Mouse (Mus musculus) midbrain, embryonic 10.5 days (tissue): ENCODE measurements around the gene Zfx. TPM values are rescaled to one million over a fixed set of nuclear protein-coding genes. Genes with fewer than 3 reads are reported as not detected.
A peak's percentile ranks its signal among the peaks of the same experiment; 100 is the strongest.

Experiments
- DNase-seq: peaks from one replicate; pipeline ENCODE4 v3.0.0-alpha.2; 2017; ENCODE audit warnings: low spot score
- H3K27ac ChIP-seq: fragments of 300-500 bp; sonication (generic); replicated peaks from 2 replicates; pipeline ENCODE4 v1.5.1; 2016; ENCODE audit warnings: mild to moderate bottlenecking
- H3K27me3 ChIP-seq: fragments of 300-500 bp; sonication (generic); 2 replicates; pipeline ENCODE4 v1.6.1; 2016; ENCODE audit warnings: low read depth, mild to moderate bottlenecking; ENCODE audit not compliant: poor library complexity, severe bottlenecking
- H3K36me3 ChIP-seq: fragments of 300-500 bp; sonication (generic); 2 replicates; pipeline ENCODE4 v1.6.1; 2016; ENCODE audit warnings: mild to moderate bottlenecking, moderate library complexity
- H3K4me1 ChIP-seq: fragments of 300-500 bp; sonication (generic); 2 replicates; pipeline ENCODE4 v1.6.1; 2016
- H3K4me3 ChIP-seq: fragments of 300-500 bp; sonication (generic); 2 replicates; pipeline ENCODE4 v1.5.1; 2016; ENCODE audit warnings: mild to moderate bottlenecking, moderate library complexity
- H3K9me3 ChIP-seq: fragments of 300-500 bp; sonication (generic); replicated peaks from 2 replicates; pipeline ENCODE4 v1.6.1; 2016; ENCODE audit warnings: mild to moderate bottlenecking
- WGBS: fragments of 180-500 bp; shearing (Covaris S2); methylation state at CpG from one replicate; pipeline ENCODE4 v1.1.7; 2016; 5-methylcytosine and 5-hydroxymethylcytosine counted together
- polyA plus RNA-seq: library from polyadenylated mRNA; unstranded; fragments of >200 nt; fragmentation: Nextera tagmentation; extraction: Ambion mirVana; gene quantifications from 2 replicates; pipeline ENCODE4 v1.2.1, GENCODE M21; 2016

Gene Zfx
- polyA plus RNA-seq = 27.0 and 27.5 TPM in 2 replicates

GRCm38 (mm10) chrX:94123059-94123839, at the start of gene Zfx:
TSS of gene Zfx (minus strand) at chrX:94123702.
- H3K27ac ChIP-seq = peak within 1 kb of the TSS; percentile 99
- H3K36me3 ChIP-seq = no peaks in the 10 kb centered on the region
- peaks cover 16% of the 10 kb centered on the region; the same call in 1 of the 2 replicates for H3K9me3 ChIP-seq
- WGBS = 31% methylated on average over 64 of the region's 82 CpGs
- DNase-seq = peak; percentile 74
- peaks cover 98% of the 10 kb centered on the region for H3K27me3 ChIP-seq
- H3K4me1 ChIP-seq = 0 out of 2 replicates have a peak, but pooled peaks cover 3% of the 10 kb centered on the region
- peak within 1 kb of the TSS; percentile 67 for H3K4me3 ChIP-seq

GRCm38 (mm10) chrX:94169348-94169747, 45.8 kb upstream of the Zfx start:
- WGBS = 79% methylated on average over 6 of the region's 6 CpGs
- peaks cover 89% of the 10 kb centered on the region for H3K27me3 ChIP-seq
- no peak for DNase-seq

GRCm38 (mm10) chrX:94152251-94152830, 28.8 kb upstream of the Zfx start:
- 40% methylated on average over 11 of the region's 11 CpGs for WGBS
- H3K27me3 ChIP-seq = peaks cover 100% of the 10 kb centered on the region

More at GRCm38 (mm10) chrX:94169348-94169747, 45.8 kb upstream of the Zfx start:
- no peaks in the 10 kb centered on the region for H3K9me3 ChIP-seq
- no peak overlapping the region for H3K27ac ChIP-seq
- H3K4me1 ChIP-seq = no peaks in the 10 kb centered on the region
- no peak overlapping the region for H3K4me3 ChIP-seq
- H3K36me3 ChIP-seq = no peaks in the 10 kb centered on the region

GRCm38 (mm10) chrX:94150471-94150870, 27.0 kb upstream of the Zfx start:
- Histone ChIP-seq H3K36me3 (no peaks in the 10 kb centered on the region), H3K27me3 (peaks cover 100% of the 10 kb centered on the region), H3K4me1 (peaks cover 7% of the 10 kb centered on the region), H3K27ac (no peak overlapping the region), H3K4me3 (no peak overlapping the region), H3K9me3 (no peaks in the 10 kb centered on the region)
- DNase-seq = no peak
- 80% methylated on average over 19 of the region's 19 CpGs for WGBS

More at GRCm38 (mm10) chrX:94152251-94152830, 28.8 kb upstream of the Zfx start:
- no peak overlapping the region for H3K27ac ChIP-seq
- no peaks in the 10 kb centered on the region for H3K36me3 ChIP-seq
- no peak overlapping the region for H3K4me3 ChIP-seq
- H3K9me3 ChIP-seq = no peaks in the 10 kb centered on the region
- no peak for DNase-seq
- H3K4me1 ChIP-seq = peaks cover 7% of the 10 kb centered on the region

GRCm38 (mm10) chrX:94142004-94142771, 18.7 kb upstream of the Zfx start:
- H3K27ac ChIP-seq = no peak overlapping the region
- no peaks in the 10 kb centered on the region for H3K36me3 ChIP-seq
- H3K4me3 ChIP-seq = no peak overlapping the region
- peaks cover 99% of the 10 kb centered on the region for H3K27me3 ChIP-seq
- DNase-seq = no peak
- 76% methylated on average over 7 of the region's 7 CpGs for WGBS
- no peaks in the 10 kb centered on the region for H3K4me1 ChIP-seq
- H3K9me3 ChIP-seq = no peaks in the 10 kb centered on the region

GRCm38 (mm10) chrX:94140080-94140479, 16.6 kb upstream of the Zfx start:
- DNase-seq = no peak
- WGBS = 86% methylated on average over 1 of the region's 1 CpGs
- H3K9me3 ChIP-seq = no peaks in the 10 kb centered on the region
- H3K27me3 ChIP-seq = peaks cover 99% of the 10 kb centered on the region
- no peak overlapping the region for H3K27ac ChIP-seq
- no peaks in the 10 kb centered on the region for H3K4me1 ChIP-seq
- H3K36me3 ChIP-seq = no peaks in the 10 kb centered on the region
- no peak overlapping the region for H3K4me3 ChIP-seq

- no peaks in the 10 kb centered on the region for H3K36me3 ChIP-seq
- WGBS = 84% methylated on average over 1 of the region's 1 CpGs
- no peaks in the 10 kb centered on the region for H3K4me1 ChIP-seq
- H3K4me3 ChIP-seq = no peak overlapping the region
- no peaks in the 10 kb centered on the region for H3K9me3 ChIP-seq
- peaks cover 99% of the 10 kb centered on the region for H3K27me3 ChIP-seq
- no peak for DNase-seq
- no peak overlapping the region for H3K27ac ChIP-seq
These were observed 14.8 kb upstream of the Zfx start for GRCm38 (mm10) chrX:94138256-94138655.

GRCm38 (mm10) chrX:94135084-94135483, 11.6 kb upstream of the Zfx start:
- 75% methylated on average over 4 of the region's 4 CpGs for WGBS
- Histone ChIP-seq H3K27me3 (peaks cover 100% of the 10 kb centered on the region), H3K36me3 (no peaks in the 10 kb centered on the region), H3K4me3 (no peak overlapping the region), H3K9me3 (no peaks in the 10 kb centered on the region), H3K4me1 (no peaks in the 10 kb centered on the region), H3K27ac (no peak overlapping the region)
- no peak for DNase-seq

- Histone ChIP-seq H3K9me3 (no peaks in the 10 kb centered on the region), H3K4me3 (no peak overlapping the region), H3K27me3 (peaks cover 97% of the 10 kb centered on the region), H3K27ac (no peak overlapping the region), H3K36me3 (no peaks in the 10 kb centered on the region), H3K4me1 (no peaks in the 10 kb centered on the region)
- DNase-seq = no peak
- 36% methylated on average over 3 of the region's 3 CpGs for WGBS
These were observed 10.0 kb upstream of the Zfx start for GRCm38 (mm10) chrX:94133551-94133950.

- H3K27me3 ChIP-seq = peaks cover 95% of the 10 kb centered on the region
- H3K36me3 ChIP-seq = no peaks in the 10 kb centered on the region
- H3K27ac ChIP-seq = no peak overlapping the region
- H3K9me3 ChIP-seq = no peaks in the 10 kb centered on the region
- 90% methylated on average over 3 of the region's 3 CpGs for WGBS
- DNase-seq = no peak
- no peak overlapping the region for H3K4me3 ChIP-seq
- H3K4me1 ChIP-seq = no peaks in the 10 kb centered on the region
These were observed 8.7 kb upstream of the Zfx start for GRCm38 (mm10) chrX:94132239-94132638.

- DNase-seq = no peak
- Histone ChIP-seq H3K27me3 (peaks cover 95% of the 10 kb centered on the region), H3K9me3 (no peaks in the 10 kb centered on the region), H3K27ac (no peak overlapping the region), H3K4me3 (no peak overlapping the region), H3K36me3 (no peaks in the 10 kb centered on the region), H3K4me1 (no peaks in the 10 kb centered on the region)
- WGBS = 70% methylated on average over 4 of the region's 4 CpGs
These were observed 6.2 kb upstream of the Zfx start for GRCm38 (mm10) chrX:94129712-94130111.

- H3K4me3 ChIP-seq = no peak overlapping the region
- H3K27me3 ChIP-seq = peaks cover 93% of the 10 kb centered on the region
- H3K9me3 ChIP-seq = peaks cover 16% of the 10 kb centered on the region; the same call in 1 of the 2 replicates
- H3K36me3 ChIP-seq = no peaks in the 10 kb centered on the region
- no peak for DNase-seq
- 88% methylated on average over 2 of the region's 2 CpGs for WGBS
- H3K4me1 ChIP-seq = no peaks in the 10 kb centered on the region
- H3K27ac ChIP-seq = no peak overlapping the region
These were observed 2.4 kb upstream of the Zfx start for GRCm38 (mm10) chrX:94125950-94126349.
